Mouse (Mus musculus) neural tube, embryonic 11.5 days (tissue): ENCODE data around the gene Med24. TPM values are rescaled to one million over a fixed set of nuclear protein-coding genes. Genes with fewer than 3 reads are reported as not detected.
A peak's percentile ranks its signal among the peaks of the same experiment; 100 is the strongest.
"Not testable (repeated sequence)": the region's sequence is repeated elsewhere in the genome, so short reads cannot be mapped to it uniquely, and the experiment has no call there.

Experiments used
- ATAC-seq: fragments of 200-750 bp; cut with Nextera tagmentation; 2 replicates; pipeline ENCODE4 v1.8.0; 2017; ENCODE audit warnings: moderate number of reproducible peaks, mild to moderate bottlenecking, moderate TSS enrichment, moderate library complexity; ENCODE audit not compliant: insufficient read depth, low FRiP score, low TSS enrichment
- DNase-seq: peaks from one replicate; pipeline ENCODE4 v3.0.0-alpha.2; 2015; ENCODE audit warnings: low spot score
- H3K27ac ChIP-seq: fragments of 300-500 bp; sonication (generic); 2 replicates; pipeline ENCODE4 v1.5.1; 2014; ENCODE audit warnings: low read depth, mild to moderate bottlenecking, low read length
- H3K27me3 ChIP-seq: fragments of 300-500 bp; sonication (generic); 2 replicates; pipeline ENCODE4 v1.6.1; 2014; ENCODE audit warnings: mild to moderate bottlenecking, low read length, mixed read lengths; ENCODE audit not compliant: control insufficient read depth, insufficient read depth
- H3K36me3 ChIP-seq: fragments of 300-500 bp; sonication (generic); 2 replicates; pipeline ENCODE4 v1.6.1; 2014; ENCODE audit warnings: mild to moderate bottlenecking, low read length, moderate library complexity, mixed read lengths; ENCODE audit not compliant: control insufficient read depth, insufficient read depth
- H3K4me1 ChIP-seq: fragments of 300-500 bp; sonication (generic); 2 replicates; pipeline ENCODE4 v1.6.1; 2014; ENCODE audit warnings: low read length, mixed read lengths; ENCODE audit not compliant: control insufficient read depth, insufficient read depth
- H3K4me2 ChIP-seq: fragments of 300-500 bp; sonication (generic); 2 replicates; pipeline ENCODE4 v1.6.1; 2014; ENCODE audit warnings: low read depth, mild to moderate bottlenecking, moderate library complexity
- H3K4me3 ChIP-seq: fragments of 300-500 bp; sonication (generic); 2 replicates; pipeline ENCODE4 v1.5.1; 2014; ENCODE audit warnings: low read depth, low read length
- H3K9ac ChIP-seq: fragments of 300-500 bp; sonication (generic); 2 replicates; pipeline ENCODE4 v1.6.1; 2014; ENCODE audit warnings: mild to moderate bottlenecking, low read length
- H3K9me3 ChIP-seq: fragments of 300-500 bp; sonication (generic); 2 replicates; pipeline ENCODE4 v1.6.1; 2016; ENCODE audit warnings: low read length; ENCODE audit not compliant: control insufficient read depth
- WGBS: fragments of 180-500 bp; shearing (Covaris S2); extraction: QIAGEN DNeasy Blood & Tissue Kit; methylation state at CpG from one replicate; pipeline ENCODE4 v1.1.7; 2014; 5-methylcytosine and 5-hydroxymethylcytosine counted together
- polyA plus RNA-seq: library from polyadenylated mRNA; unstranded; fragments of >200 nt; fragmentation: Nextera tagmentation; extraction: Ambion mirVana; gene quantifications from 2 replicates; pipeline ENCODE4 v1.2.1, GENCODE M21; 2014

Med24 gene
- polyA plus RNA-seq, 1 experiment from 2014 or later, result 74.5 TPM

DNA sequence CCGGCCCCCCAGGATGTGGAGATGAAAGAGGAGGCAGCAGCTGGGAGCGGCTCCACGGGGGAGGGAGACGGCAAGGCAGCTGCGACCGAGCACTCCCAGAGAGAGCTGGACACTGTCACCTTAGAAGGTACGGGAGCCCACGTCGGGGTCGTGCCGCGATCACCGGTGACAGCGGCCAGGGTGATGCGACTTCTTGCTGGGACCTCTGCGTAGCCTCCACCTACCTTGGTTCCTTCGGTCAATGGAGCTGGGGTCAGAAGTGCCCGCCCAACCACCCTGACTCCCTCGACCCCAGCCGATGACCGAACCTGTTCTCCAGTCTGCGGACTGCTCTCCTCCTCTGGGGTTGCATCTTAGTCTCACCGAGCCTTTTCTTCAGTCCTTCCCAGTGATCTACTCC lies 46.4 kb downstream of the Med24 start:
- peak overlapping the region; percentile 61 for H3K4me2 ChIP-seq
- ATAC-seq (peak; percentile 45), DNase-seq (no peak)
- peaks cover 5% of the 10 kb centered on the region for H3K4me1 ChIP-seq
- H3K36me3 ChIP-seq, result peaks cover 8% of the 10 kb centered on the region
- no peaks in the 10 kb centered on the region for H3K9me3 ChIP-seq
- no peaks in the 10 kb centered on the region for H3K27me3 ChIP-seq
- 0 out of 2 replicates have a peak overlapping the region, but pooled peaks have one; percentile 34 for H3K27ac ChIP-seq
- H3K9ac ChIP-seq, result peak overlapping the region; percentile 98
- WGBS, result under 1% methylated on average over 23 of the region's 23 CpGs
- peak overlapping the region; percentile 88 for H3K4me3 ChIP-seq

- peaks cover 5% of the 10 kb centered on the region for H3K4me1 ChIP-seq
- WGBS, result 6% methylated on average over 45 of the region's 45 CpGs
- peak within 1 kb of the TSS; percentile 61 for H3K4me2 ChIP-seq
- H3K9ac ChIP-seq, result peak within 1 kb of the TSS; percentile 98
- H3K36me3 ChIP-seq, result peaks cover 8% of the 10 kb centered on the region
- peak; percentile 97 for DNase-seq
- H3K9me3 ChIP-seq, result no peaks in the 10 kb centered on the region
- H3K27ac ChIP-seq, result peak within 1 kb of the TSS; percentile 67; the same call in 1 of the 2 replicates
- no peaks in the 10 kb centered on the region for H3K27me3 ChIP-seq
- H3K4me3 ChIP-seq, result peak within 1 kb of the TSS; percentile 88
- ATAC-seq, result peak; percentile 95
These were observed 47.2 kb downstream of the Med24 start, which contains the start of gene Psmd3 for GRCm38 (mm10) chr11:98681786-98682745. Psmd3 (plus strand) TSS chr11:98682554.

DNA sequence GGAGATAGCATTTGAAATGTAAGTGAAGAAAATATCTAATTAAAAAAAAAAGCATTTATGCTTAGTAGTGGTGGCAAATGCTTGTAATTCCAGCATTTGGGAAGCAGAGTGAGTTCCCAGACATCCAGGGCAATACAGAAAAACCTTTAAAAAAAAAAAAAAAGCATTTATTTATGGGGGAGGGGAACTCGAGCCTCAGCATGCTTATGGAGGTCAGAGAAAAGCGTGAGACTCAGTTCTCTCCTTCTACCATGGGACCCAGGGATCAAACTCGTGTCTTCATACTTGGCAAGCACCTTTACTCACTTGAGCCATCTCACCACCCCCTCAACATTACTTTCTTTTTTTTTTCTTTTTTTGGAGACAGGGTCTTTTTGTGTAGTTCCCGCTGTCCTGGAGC lies 48.0 kb downstream of the Med24 start:
- Histone ChIP-seq H3K27ac (no peak overlapping the region), H3K4me1 (peaks cover 5% of the 10 kb centered on the region), H3K9me3 (no peaks in the 10 kb centered on the region), H3K27me3 (no peaks in the 10 kb centered on the region), H3K9ac (no peak overlapping the region), H3K4me2 (no peak overlapping the region; the same call in 1 of the 2 replicates), H3K4me3 (no peak overlapping the region), H3K36me3 (peaks cover 8% of the 10 kb centered on the region)
- ATAC-seq (no peak), DNase-seq (no peak)
- WGBS, result 76% methylated on average over 4 of the region's 4 CpGs

- not testable (repeated sequence) for ATAC-seq, H3K27ac ChIP-seq, DNase-seq, H3K9me3 ChIP-seq, H3K27me3 ChIP-seq, H3K4me1 ChIP-seq, H3K4me3 ChIP-seq, H3K4me2 ChIP-seq, H3K36me3 ChIP-seq, H3K9ac ChIP-seq
- WGBS, result 83% methylated on average over 4 of the region's 4 CpGs
These were observed 48.6 kb downstream of the Med24 start for GRCm38 (mm10) chr11:98680595-98680994.

GRCm38 (mm10) chr11:98680023-98680422 lies 49.2 kb downstream of the Med24 start:
- WGBS, result 97% methylated on average over 1 of the region's 1 CpGs
- ATAC-seq (no peak), DNase-seq (no peak)
- no peaks in the 10 kb centered on the region for H3K9me3 ChIP-seq
- no peaks in the 10 kb centered on the region for H3K27me3 ChIP-seq
- H3K4me2 ChIP-seq, result no peak overlapping the region
- H3K27ac ChIP-seq, result no peak overlapping the region
- H3K9ac ChIP-seq, result no peak overlapping the region
- peaks cover 5% of the 10 kb centered on the region for H3K4me1 ChIP-seq
- no peak overlapping the region for H3K4me3 ChIP-seq
- no peaks in the 10 kb centered on the region for H3K36me3 ChIP-seq

- 52% methylated on average over 7 of the region's 7 CpGs for WGBS
- no peaks in the 10 kb centered on the region for H3K9me3 ChIP-seq
- no peaks in the 10 kb centered on the region for H3K36me3 ChIP-seq
- H3K27ac ChIP-seq, result no peak overlapping the region
- no peak for ATAC-seq
- H3K9ac ChIP-seq, result no peak overlapping the region
- DNase-seq, result no peak
- H3K27me3 ChIP-seq, result no peaks in the 10 kb centered on the region
- H3K4me3 ChIP-seq, result no peak overlapping the region
- H3K4me2 ChIP-seq, result no peak overlapping the region
- H3K4me1 ChIP-seq, result no peaks in the 10 kb centered on the region
These were observed 53.3 kb downstream of the Med24 start for GRCm38 (mm10) chr11:98675829-98676363.

DNA sequence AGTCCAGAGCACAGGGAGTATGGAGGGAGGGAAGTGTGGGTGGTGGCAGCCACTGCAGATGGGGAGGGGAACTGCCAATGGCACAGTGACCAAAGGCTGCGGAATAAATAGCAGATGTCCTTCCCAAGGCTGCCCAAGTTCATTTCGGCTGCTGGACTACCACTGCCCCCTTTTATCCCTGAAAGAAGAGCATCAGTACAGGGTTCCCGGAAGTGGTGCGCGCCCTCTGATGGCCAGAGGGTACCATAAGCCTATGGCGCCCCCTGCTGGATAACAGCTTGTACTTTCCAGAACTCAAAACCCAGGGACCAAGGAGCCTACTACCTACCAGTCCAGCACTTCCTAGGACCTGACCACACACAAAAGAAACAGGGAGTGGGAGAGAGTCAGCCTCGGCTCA lies 56.1 kb downstream of the Med24 start:
- H3K4me2 ChIP-seq, H3K27ac ChIP-seq, H3K36me3 ChIP-seq, H3K4me3 ChIP-seq, H3K9me3 ChIP-seq, H3K4me1 ChIP-seq, H3K27me3 ChIP-seq, ATAC-seq, H3K9ac ChIP-seq: not testable (repeated sequence)
- WGBS, result 4% methylated on average over 6 of the region's 7 CpGs
- peak; percentile 70 for DNase-seq

DNA sequence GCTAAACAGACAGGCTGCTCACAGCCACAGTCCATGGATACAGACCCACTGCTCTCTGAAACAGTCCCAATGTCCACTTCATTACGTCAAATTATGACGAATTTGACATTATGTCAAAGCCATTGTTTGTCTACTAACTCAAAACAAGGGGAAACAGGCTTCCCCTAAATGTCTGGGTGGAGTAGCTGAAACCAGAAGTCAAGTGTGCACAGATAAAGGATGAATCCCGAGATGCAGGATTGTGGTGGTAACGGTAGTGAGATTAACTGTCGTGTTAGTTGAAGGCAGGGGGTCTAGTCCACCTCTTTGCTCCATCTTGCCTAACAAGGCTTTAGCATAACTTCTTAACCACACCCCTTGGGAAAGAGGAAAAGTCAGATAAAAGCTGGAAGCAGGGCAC lies 56.8 kb downstream of the Med24 start:
- WGBS, result 87% methylated on average over 5 of the region's 5 CpGs
- Histone ChIP-seq H3K27me3 (no peaks in the 10 kb centered on the region), H3K9me3 (no peaks in the 10 kb centered on the region), H3K27ac (no peak overlapping the region), H3K4me3 (no peak overlapping the region), H3K9ac (no peak overlapping the region), H3K36me3 (no peaks in the 10 kb centered on the region), H3K4me2 (no peak overlapping the region), H3K4me1 (no peaks in the 10 kb centered on the region)
- DNase-seq (no peak), ATAC-seq (no peak)
